13 mouse cellular contexts compared by ENCODE assay signal in the genomic region with DNA sequence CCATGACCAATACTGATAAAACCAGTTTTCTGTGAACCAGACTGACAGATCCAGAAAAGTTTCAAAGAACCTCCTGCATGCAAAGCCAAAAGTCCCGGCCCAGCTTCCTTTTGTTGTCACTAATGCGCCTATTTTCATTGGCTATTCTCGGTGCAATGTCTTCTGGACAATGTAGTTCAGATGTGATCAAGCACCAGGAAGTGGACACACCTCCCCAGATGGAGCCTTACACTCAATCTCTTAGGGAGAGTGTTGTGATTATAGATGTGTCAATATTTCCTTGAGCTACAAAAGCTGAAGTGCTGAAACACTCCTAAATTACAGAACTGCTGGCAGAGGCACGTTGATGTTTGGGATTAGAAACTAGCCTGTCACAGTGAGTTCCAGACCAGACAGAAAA. TPM values are rescaled to one million over a fixed set of nuclear protein-coding genes. Genes with fewer than 3 reads are reported as not detected.
"Had no signal": no experiment of that assay in that cellular context is flagged by ENCODE, and none has a peak within 500 bp of the region (broad histone marks: within the 10 kb centered on the region; RNA-seq: fewer than 3 reads in every experiment).

No protein-coding gene starts in this region.

RNA-seq across cellular contexts. Expression of a gene that starts 32.3 kb away (rescaled TPM):
- total RNA-seq: neutrophil, adult 5-6 weeks had no signal
- polyA plus RNA-seq: neural tube, embryonic 14.5 days; neural tube, embryonic 15.5 days; small intestine, adult 2 months; spleen, adult 2 months; stomach, embryonic 14.5 days; stomach, embryonic 15.5 days; stomach, embryonic 16.5 days; stomach, postnatal 0 days; testis, adult 2 months; thymus, adult 2 months; thymus, postnatal 0 days; urinary bladder, adult 2 months had no signal

RNA-seq across cellular contexts. Expression of a gene that starts 34.8 kb away (rescaled TPM):
- total RNA-seq: neutrophil, adult 5-6 weeks had no signal
- polyA plus RNA-seq: neural tube, embryonic 14.5 days; neural tube, embryonic 15.5 days; small intestine, adult 2 months; spleen, adult 2 months; stomach, embryonic 14.5 days; stomach, embryonic 15.5 days; stomach, embryonic 16.5 days; stomach, postnatal 0 days; testis, adult 2 months; thymus, adult 2 months; thymus, postnatal 0 days; urinary bladder, adult 2 months had no signal
